Mouse (Mus musculus): Measurements from ENCODE around the gene Gm49661. TPM values are rescaled to one million over a fixed set of nuclear protein-coding genes. Genes with fewer than 3 reads are reported as not detected.
A peak's percentile ranks its signal among the peaks of the same experiment; 100 is the strongest.

Gm49661 gene
- polyA plus RNA-seq, 1 experiment from 2014 or later: not detected

DNA sequence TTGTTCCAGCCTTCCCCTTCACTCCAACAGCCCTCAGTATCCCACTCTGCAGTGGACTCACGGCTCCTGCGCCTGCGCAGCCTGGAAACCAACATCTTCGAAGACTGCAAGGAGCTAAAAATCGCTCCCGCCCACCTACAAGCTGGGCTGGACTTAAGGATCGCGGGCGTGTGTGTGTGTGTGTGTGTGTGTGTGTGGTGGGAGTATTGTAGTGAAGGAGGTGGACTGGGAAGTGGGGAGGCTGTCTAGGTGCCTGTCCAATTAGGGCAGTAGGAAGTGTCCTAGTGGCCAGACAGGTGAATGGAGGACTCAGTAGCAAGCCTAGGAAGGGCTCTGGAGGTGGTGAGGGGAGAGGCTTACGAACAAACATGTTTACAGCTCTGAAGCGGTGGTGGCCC, 24.0 kb downstream of the Gm49661 start:
- Histone ChIP-seq H3K36me3 (ENCODE audit: control insufficient read depth, insufficient read depth, low read length) (no peaks in the 10 kb centered on the region), H3K27ac (ENCODE audit: low read depth, low read length) (no peak overlapping the region), H3K4me1 (replicated peaks; ENCODE audit: control insufficient read depth, insufficient read depth, low read length) (peaks cover 18% of the 10 kb centered on the region), H3K9ac (ENCODE audit: low read length) (no peak overlapping the region), H3K27me3 (ENCODE audit: control insufficient read depth, insufficient read depth, low read length) (peaks cover 39% of the 10 kb centered on the region), H3K4me3 (ENCODE audit: low read depth, low read length) (peak overlapping the region; percentile 57; the same call in 1 of the 2 replicates), H3K4me2 (ENCODE audit: low read depth, low read length, severe bottlenecking) (peak overlapping the region; percentile 86), H3K9me3 (ENCODE audit: control insufficient read depth, low read length) (no peaks in the 10 kb centered on the region)
- ATAC-seq (replicated peaks; ENCODE audit: low FRiP score) (peak; percentile 45), DNase-seq (ENCODE audit: low spot score) (no peak)
- WGBS: 3% methylated on average over 11 of the region's 11 CpGs

DNA sequence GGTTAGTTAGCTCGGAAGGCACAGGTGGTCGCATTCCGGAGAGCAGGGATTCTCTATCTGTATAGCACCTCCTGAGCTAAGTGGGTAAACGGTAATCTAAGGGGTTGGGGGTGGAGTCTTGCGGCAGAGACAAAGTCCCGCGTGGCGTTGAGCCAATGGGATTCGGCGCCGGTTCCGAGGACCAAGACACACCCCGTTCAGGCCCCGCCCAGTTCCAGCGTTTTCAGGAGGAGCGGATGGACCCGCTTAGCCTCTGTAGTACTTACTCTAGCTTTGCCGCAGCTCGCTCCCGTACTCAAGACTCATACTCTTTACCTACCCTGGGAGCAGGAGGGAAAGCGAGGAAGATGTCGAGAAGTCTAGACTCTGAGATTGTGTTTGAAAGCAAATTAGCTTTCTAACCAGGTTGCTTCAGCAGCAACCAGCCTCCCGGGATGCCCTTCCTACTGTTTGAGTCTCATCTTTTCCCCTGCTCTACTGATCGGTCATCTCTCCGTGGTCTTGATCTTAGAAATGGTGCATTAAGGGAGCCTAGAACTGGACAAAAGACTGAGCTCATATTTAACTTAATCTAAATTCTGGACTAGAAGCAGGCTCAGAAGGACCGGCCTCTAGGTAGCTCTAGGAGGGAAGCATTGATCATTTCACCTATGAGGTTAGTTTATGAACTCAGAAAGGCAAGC, 24.6 kb downstream of the Gm49661 start:
- DNase-seq (ENCODE audit: low spot score) (peak; percentile 88), ATAC-seq (replicated peaks; ENCODE audit: low FRiP score) (peak; percentile 77)
- H3K9me3 ChIP-seq (ENCODE audit: control insufficient read depth, low read length): no peaks in the 10 kb centered on the region
- peak overlapping the region; percentile 86 for H3K4me2 ChIP-seq (ENCODE audit: low read depth, low read length, severe bottlenecking)
- H3K4me1 ChIP-seq (replicated peaks; ENCODE audit: control insufficient read depth, insufficient read depth, low read length): peaks cover 18% of the 10 kb centered on the region
- H3K4me3 ChIP-seq (ENCODE audit: low read depth, low read length): peak overlapping the region; percentile 17; the same call in 1 of the 2 replicates
- H3K9ac ChIP-seq (ENCODE audit: low read length): no peak overlapping the region
- peaks cover 34% of the 10 kb centered on the region for H3K27me3 ChIP-seq (ENCODE audit: control insufficient read depth, insufficient read depth, low read length)
- WGBS: 2% methylated on average over 26 of the region's 26 CpGs
- H3K36me3 ChIP-seq (ENCODE audit: control insufficient read depth, insufficient read depth, low read length): no peaks in the 10 kb centered on the region
- H3K27ac ChIP-seq (ENCODE audit: low read depth, low read length): no peak overlapping the region

DNA sequence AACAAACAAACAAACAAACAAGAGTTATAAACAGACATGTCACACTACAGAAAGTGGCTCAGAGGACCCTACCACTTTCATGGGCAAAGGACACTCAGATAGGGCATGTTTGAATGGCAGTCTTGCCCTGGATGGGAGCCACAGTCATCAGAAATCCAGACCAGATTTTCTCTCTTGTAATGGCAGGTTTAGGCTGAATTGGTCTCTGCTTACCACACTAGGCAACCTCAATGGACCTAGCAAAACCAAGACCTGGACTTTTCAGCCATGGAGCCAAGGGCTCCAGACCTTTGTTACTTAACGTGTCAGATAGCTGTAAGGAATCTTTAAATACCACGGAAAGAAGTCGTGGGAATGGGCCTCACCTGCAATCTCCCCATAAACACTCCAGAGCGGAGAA, 25.5 kb downstream of the Gm49661 start:
- ATAC-seq (replicated peaks; ENCODE audit: low FRiP score) (no peak), DNase-seq (ENCODE audit: low spot score) (no peak)
- Histone ChIP-seq H3K4me3 (ENCODE audit: low read depth, low read length) (no peak overlapping the region), H3K9me3 (ENCODE audit: control insufficient read depth, low read length) (no peaks in the 10 kb centered on the region), H3K27ac (ENCODE audit: low read depth, low read length) (no peak overlapping the region), H3K4me2 (ENCODE audit: low read depth, low read length, severe bottlenecking) (no peak overlapping the region), H3K27me3 (ENCODE audit: control insufficient read depth, insufficient read depth, low read length) (peaks cover 34% of the 10 kb centered on the region), H3K4me1 (replicated peaks; ENCODE audit: control insufficient read depth, insufficient read depth, low read length) (peaks cover 18% of the 10 kb centered on the region), H3K36me3 (ENCODE audit: control insufficient read depth, insufficient read depth, low read length) (no peaks in the 10 kb centered on the region), H3K9ac (ENCODE audit: low read length) (no peak overlapping the region)
- 13% methylated on average over 4 of the region's 4 CpGs for WGBS

DNA sequence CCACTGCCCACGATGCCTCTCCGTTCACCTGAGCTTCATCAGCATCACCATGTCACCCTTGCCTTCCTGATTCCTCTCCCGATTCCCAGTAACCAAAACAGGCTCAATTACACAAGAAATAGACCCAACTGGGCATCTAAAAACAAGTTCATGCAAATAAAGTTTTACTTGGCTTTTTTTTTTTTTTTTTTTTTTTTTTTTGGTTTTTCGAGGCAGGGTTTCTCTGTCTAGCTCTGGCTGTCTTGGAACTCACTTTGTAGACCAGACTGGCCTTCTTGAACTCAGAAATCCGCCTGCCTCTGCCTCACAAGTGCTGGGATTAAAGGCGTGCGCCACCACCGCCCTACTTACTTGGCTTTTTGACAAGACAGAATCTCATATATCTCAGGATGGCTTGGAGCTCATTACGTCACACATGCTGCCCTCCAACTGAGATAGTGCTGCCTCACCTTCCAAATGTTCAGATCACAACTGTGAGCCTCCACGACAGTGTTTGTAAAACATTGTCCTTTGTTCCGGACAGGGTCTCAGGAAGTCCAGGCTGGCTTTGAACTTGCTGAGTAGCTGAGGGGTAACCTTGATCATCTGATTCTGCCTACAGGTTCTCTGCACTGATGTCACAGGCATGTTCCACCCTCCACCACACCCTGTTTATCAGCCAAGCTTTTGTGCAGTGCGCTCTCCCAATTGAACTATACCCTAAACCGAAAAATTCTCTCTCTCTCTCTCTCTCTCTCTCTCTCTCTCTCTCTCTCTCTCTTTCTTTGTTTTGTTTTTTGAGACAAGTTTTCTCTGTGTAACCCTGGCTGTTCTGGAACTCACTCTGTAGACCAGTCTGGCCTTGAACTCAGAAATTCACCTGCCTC, 31.4 kb downstream of the Gm49661 start:
- 66% methylated on average over 13 of the region's 13 CpGs for WGBS
- Histone ChIP-seq H3K9me3 (ENCODE audit: control insufficient read depth, low read length) (no peaks in the 10 kb centered on the region), H3K4me3 (ENCODE audit: low read depth, low read length) (peak overlapping the region; percentile 63), H3K9ac (ENCODE audit: low read length) (no peak overlapping the region), H3K27ac (ENCODE audit: low read depth, low read length) (no peak overlapping the region), H3K36me3 (ENCODE audit: control insufficient read depth, insufficient read depth, low read length) (no peaks in the 10 kb centered on the region), H3K27me3 (ENCODE audit: control insufficient read depth, insufficient read depth, low read length) (peaks cover 18% of the 10 kb centered on the region), H3K4me2 (ENCODE audit: low read depth, low read length, severe bottlenecking) (peak overlapping the region; percentile 91; the same call in 1 of the 2 replicates), H3K4me1 (replicated peaks; ENCODE audit: control insufficient read depth, insufficient read depth, low read length) (peaks cover 18% of the 10 kb centered on the region)
- DNase-seq (ENCODE audit: low spot score) (no peak), ATAC-seq (replicated peaks; ENCODE audit: low FRiP score) (no peak)

DNA sequence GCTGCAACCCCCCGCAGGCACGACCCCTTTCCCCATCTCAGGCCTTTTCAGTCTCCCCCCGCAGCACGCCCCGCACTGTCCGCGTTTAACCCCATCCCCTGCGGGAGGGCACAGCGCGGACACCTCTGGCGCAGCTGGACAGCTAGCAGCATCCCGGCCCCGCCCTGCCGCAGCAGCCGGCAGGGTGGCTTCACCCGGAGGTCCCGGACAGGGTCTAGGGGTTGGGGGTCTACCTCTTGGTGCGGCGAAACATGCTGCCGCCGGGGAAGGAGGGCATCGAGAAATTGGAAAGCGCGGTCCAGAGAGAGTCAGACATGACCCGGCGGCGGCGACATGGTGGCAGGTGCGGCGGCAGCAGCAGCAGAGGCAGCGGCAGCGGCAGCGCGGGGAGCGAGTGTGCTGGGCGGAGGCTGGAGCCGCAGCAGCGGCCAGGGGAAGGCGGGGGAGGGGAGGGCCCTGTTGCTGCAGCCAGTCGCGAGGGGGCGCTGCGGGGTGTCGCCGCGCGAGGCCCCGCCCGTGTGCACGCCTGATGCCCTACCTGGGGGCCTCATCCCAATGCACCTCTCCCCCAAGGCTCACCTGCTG, 32.2 kb downstream of the Gm49661 start, which contains the start of gene Mast1:
Mast1 (minus strand) TSS at position 398 of the 585 bp plus-strand sequence.
- H3K4me3 ChIP-seq (ENCODE audit: low read depth, low read length): peak within 1 kb of the TSS; percentile 63
- ATAC-seq (replicated peaks; ENCODE audit: low FRiP score) (peak; percentile 47; the same call in 1 of the 2 replicates), DNase-seq (ENCODE audit: low spot score) (peak; percentile 91)
- peak within 1 kb of the TSS; percentile 39; the same call in 1 of the 2 replicates for H3K27ac ChIP-seq (ENCODE audit: low read depth, low read length)
- no peaks in the 10 kb centered on the region for H3K36me3 ChIP-seq (ENCODE audit: control insufficient read depth, insufficient read depth, low read length)
- peak within 1 kb of the TSS; percentile 91 for H3K4me2 ChIP-seq (ENCODE audit: low read depth, low read length, severe bottlenecking)
- H3K27me3 ChIP-seq (ENCODE audit: control insufficient read depth, insufficient read depth, low read length): peaks cover 18% of the 10 kb centered on the region
- H3K9ac ChIP-seq (ENCODE audit: low read length): peak within 1 kb of the TSS; percentile 75
- H3K4me1 ChIP-seq (replicated peaks; ENCODE audit: control insufficient read depth, insufficient read depth, low read length): peaks cover 18% of the 10 kb centered on the region
- H3K9me3 ChIP-seq (ENCODE audit: control insufficient read depth, low read length): no peaks in the 10 kb centered on the region
- WGBS: under 1% methylated on average over 48 of the region's 50 CpGs

DNA sequence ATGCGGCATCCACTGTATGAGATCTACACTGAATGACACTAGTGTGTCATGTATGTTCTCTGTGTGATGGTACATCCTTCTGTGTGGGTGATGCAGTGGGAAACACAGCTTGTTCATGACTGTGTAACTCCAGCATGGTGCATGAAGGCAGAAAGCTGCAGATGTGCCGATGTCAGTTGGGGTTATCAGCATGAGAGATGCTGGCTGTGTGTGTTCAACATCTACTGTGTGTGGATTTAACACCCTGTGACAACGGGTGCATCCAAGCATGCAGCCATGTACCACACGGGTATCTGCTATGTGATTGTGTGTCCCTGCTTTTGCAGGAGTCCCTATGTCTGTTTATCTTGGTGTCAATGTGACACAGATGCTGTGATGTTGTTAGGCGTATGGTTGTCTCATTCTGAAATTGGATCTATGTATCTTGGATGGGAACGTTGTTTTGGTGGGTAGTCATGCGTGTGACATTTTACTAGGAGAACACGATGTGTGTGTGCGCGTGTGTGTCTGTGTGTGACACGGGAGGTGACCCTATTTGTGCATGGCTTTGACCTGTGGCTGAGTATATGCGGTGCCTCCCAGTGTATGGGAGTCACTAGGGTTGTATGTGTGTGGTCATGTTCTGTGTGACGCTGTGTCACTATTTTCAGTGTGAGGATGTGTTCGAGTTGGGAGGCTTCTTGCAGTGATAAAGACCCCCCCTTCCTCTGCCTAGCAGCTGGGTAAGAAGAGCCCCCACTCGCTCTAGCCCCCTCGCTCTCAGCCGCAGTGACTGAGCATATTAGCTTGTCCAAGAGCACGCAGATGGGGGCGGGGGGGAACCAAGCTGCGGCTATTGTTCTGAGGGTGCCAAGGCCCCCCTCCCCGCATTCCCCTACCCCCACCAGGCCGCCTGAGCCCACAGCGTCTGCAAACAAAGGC, 32.9 kb downstream of the Gm49661 start:
- Histone ChIP-seq H3K27ac (ENCODE audit: low read depth, low read length) (peak overlapping the region; percentile 39; the same call in 1 of the 2 replicates), H3K4me1 (replicated peaks; ENCODE audit: control insufficient read depth, insufficient read depth, low read length) (peaks cover 18% of the 10 kb centered on the region), H3K4me2 (ENCODE audit: low read depth, low read length, severe bottlenecking) (peak overlapping the region; percentile 91), H3K27me3 (ENCODE audit: control insufficient read depth, insufficient read depth, low read length) (peaks cover 18% of the 10 kb centered on the region), H3K4me3 (ENCODE audit: low read depth, low read length) (peak overlapping the region; percentile 63), H3K36me3 (ENCODE audit: control insufficient read depth, insufficient read depth, low read length) (no peaks in the 10 kb centered on the region), H3K9me3 (ENCODE audit: control insufficient read depth, low read length) (no peaks in the 10 kb centered on the region), H3K9ac (ENCODE audit: low read length) (peak overlapping the region; percentile 75)
- DNase-seq (ENCODE audit: low spot score): peak; percentile 61
- WGBS: 17% methylated on average over 23 of the region's 23 CpGs
- 0 out of 2 replicates have a peak, but pooled peaks have one; percentile 17 for ATAC-seq (replicated peaks; ENCODE audit: low FRiP score)

DNA sequence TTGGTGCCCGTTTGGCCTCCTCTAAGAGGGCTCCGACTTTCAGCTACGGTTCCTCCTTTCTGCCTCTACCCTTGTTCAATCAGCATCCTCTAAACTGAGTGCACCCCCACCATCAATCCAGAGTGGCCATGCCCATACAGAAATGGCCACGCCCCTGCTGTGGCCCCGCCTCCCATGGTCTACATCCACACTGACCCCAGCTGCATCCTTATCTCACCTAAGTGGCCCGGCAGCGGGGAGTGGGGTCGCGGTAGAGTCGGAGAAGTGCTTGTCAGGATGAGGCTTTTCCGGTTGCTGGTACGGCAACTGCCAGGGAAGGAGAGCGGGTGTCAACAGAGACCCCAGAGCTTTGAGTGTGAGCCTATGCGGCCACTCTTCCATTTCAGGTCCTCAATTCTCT, 33.7 kb downstream of the Gm49661 start:
- H3K36me3 ChIP-seq (ENCODE audit: control insufficient read depth, insufficient read depth, low read length): no peaks in the 10 kb centered on the region
- H3K9me3 ChIP-seq (ENCODE audit: control insufficient read depth, low read length): no peaks in the 10 kb centered on the region
- DNase-seq (ENCODE audit: low spot score) (no peak), ATAC-seq (replicated peaks; ENCODE audit: low FRiP score) (peak; percentile 22)
- H3K27me3 ChIP-seq (ENCODE audit: control insufficient read depth, insufficient read depth, low read length): peaks cover 20% of the 10 kb centered on the region
- peaks cover 18% of the 10 kb centered on the region for H3K4me1 ChIP-seq (replicated peaks; ENCODE audit: control insufficient read depth, insufficient read depth, low read length)
- H3K9ac ChIP-seq (ENCODE audit: low read length): no peak overlapping the region; the same call in 1 of the 2 replicates
- H3K4me3 ChIP-seq (ENCODE audit: low read depth, low read length): peak overlapping the region; percentile 63; the same call in 1 of the 2 replicates
- H3K27ac ChIP-seq (ENCODE audit: low read depth, low read length): no peak overlapping the region
- H3K4me2 ChIP-seq (ENCODE audit: low read depth, low read length, severe bottlenecking): peak overlapping the region; percentile 91
- 6% methylated on average over 14 of the region's 14 CpGs for WGBS
